15 mouse cellular contexts compared by ENCODE assay signal in genomic region chr5:36810634-36811033, GRCm38 (mm10). TPM values are rescaled to one million over a fixed set of nuclear protein-coding genes. Genes with fewer than 3 reads are reported as not detected.
DNase-seq lines count a peak whose midpoint lies in the region; ATAC-seq and TF ChIP-seq lines count a peak whose summit lies in the region.
"Had no signal": no experiment of that assay in that cellular context is flagged by ENCODE, and none has a peak within 500 bp of the region (broad histone marks: within the 10 kb centered on the region; RNA-seq: fewer than 3 reads in every experiment).

No protein-coding gene starts in this region.

- peak; percentile 16; the same call in 1 of the 2 replicates for ATAC-seq in hindbrain, embryonic 12.5 days (ENCODE audit: low FRiP score)
- no peak for ATAC-seq in hindbrain, postnatal 0 days
- ATAC-seq in midbrain, embryonic 13.5 days: peak; percentile 24; the same call in 1 of the 2 replicates
- no peak; the same call in 1 of the 2 replicates for ATAC-seq in midbrain, embryonic 11.5 days (ENCODE audit: low FRiP score)
- 0 out of 2 replicates have a peak, but pooled peaks have one; percentile 50 for ATAC-seq in embryonic facial prominence, embryonic 12.5 days (ENCODE audit: insufficient number of reproducible peaks, insufficient read depth, low FRiP score, low TSS enrichment)
- ATAC-seq in megakaryocyte progenitor cell, adult 5-6 weeks (replicated peaks; ENCODE audit: poor library complexity): peak; percentile 56

- no peaks in the 10 kb centered on the region for H3K27me3 ChIP-seq in hindbrain, embryonic 12.5 days
- H3K27me3 ChIP-seq in hindbrain, postnatal 0 days (ENCODE audit: insufficient read depth, low read length): no peaks in the 10 kb centered on the region
- H3K27me3 ChIP-seq in midbrain, embryonic 13.5 days: no peaks in the 10 kb centered on the region
- H3K27me3 ChIP-seq in midbrain, embryonic 11.5 days (ENCODE audit: control insufficient read depth, insufficient read depth, low read length): no peaks in the 10 kb centered on the region
- no peaks in the 10 kb centered on the region for H3K27me3 ChIP-seq in embryonic facial prominence, embryonic 12.5 days
- H3K27me3 ChIP-seq: heart, embryonic 13.5 days; lung, embryonic 15.5 days; stomach, embryonic 15.5 days had no signal

- intact Hi-C loops in left cerebral cortex, postnatal 14 days (cut with DNase I): no loop called here

- H3K9me3 ChIP-seq in hindbrain, embryonic 12.5 days (replicated peaks): no peaks in the 10 kb centered on the region
- no peaks in the 10 kb centered on the region for H3K9me3 ChIP-seq in hindbrain, postnatal 0 days (ENCODE audit: low read length)
- H3K9me3 ChIP-seq in midbrain, embryonic 13.5 days: no peaks in the 10 kb centered on the region
- no peaks in the 10 kb centered on the region for H3K9me3 ChIP-seq in midbrain, embryonic 11.5 days (ENCODE audit: control insufficient read depth, low read length)
- no peaks in the 10 kb centered on the region for H3K9me3 ChIP-seq in embryonic facial prominence, embryonic 12.5 days
- H3K9me3 ChIP-seq: heart, embryonic 13.5 days; lung, embryonic 15.5 days; stomach, embryonic 15.5 days had no signal

- H3K4me3 ChIP-seq in hindbrain, embryonic 12.5 days: no peak overlapping the region
- H3K4me3 ChIP-seq in hindbrain, postnatal 0 days (ENCODE audit: low read length): no peak overlapping the region
- H3K4me3 ChIP-seq in midbrain, embryonic 13.5 days (replicated peaks): no peak overlapping the region
- H3K4me3 ChIP-seq in midbrain, embryonic 11.5 days (ENCODE audit: low read depth, low read length): no peak overlapping the region
- H3K4me3 ChIP-seq in embryonic facial prominence, embryonic 12.5 days: no peak overlapping the region
- H3K4me3 ChIP-seq: heart, embryonic 13.5 days; lung, embryonic 15.5 days; stomach, embryonic 15.5 days had no signal

- H3K36me3 ChIP-seq in hindbrain, embryonic 12.5 days: peaks cover 12% of the 10 kb centered on the region
- no peaks in the 10 kb centered on the region for H3K36me3 ChIP-seq in hindbrain, postnatal 0 days (ENCODE audit: insufficient read depth, low read length)
- peaks cover 10% of the 10 kb centered on the region; the same call in 1 of the 2 replicates for H3K36me3 ChIP-seq in midbrain, embryonic 13.5 days
- H3K36me3 ChIP-seq in midbrain, embryonic 11.5 days (ENCODE audit: control insufficient read depth, insufficient read depth, low read length): no peaks in the 10 kb centered on the region
- no peaks in the 10 kb centered on the region for H3K36me3 ChIP-seq in embryonic facial prominence, embryonic 12.5 days
- H3K36me3 ChIP-seq: lung, embryonic 15.5 days; stomach, embryonic 15.5 days had no signal

- H3K4me1 ChIP-seq in hindbrain, embryonic 12.5 days: no peaks in the 10 kb centered on the region
- no peaks in the 10 kb centered on the region for H3K4me1 ChIP-seq in hindbrain, postnatal 0 days (ENCODE audit: insufficient read depth, low read length)
- no peaks in the 10 kb centered on the region for H3K4me1 ChIP-seq in midbrain, embryonic 13.5 days (replicated peaks)
- H3K4me1 ChIP-seq in midbrain, embryonic 11.5 days (ENCODE audit: control insufficient read depth, insufficient read depth, low read length): no peaks in the 10 kb centered on the region
- no peaks in the 10 kb centered on the region for H3K4me1 ChIP-seq in embryonic facial prominence, embryonic 12.5 days
- H3K4me1 ChIP-seq: lung, embryonic 15.5 days; stomach, embryonic 15.5 days had no signal

- H3K9ac ChIP-seq in hindbrain, embryonic 12.5 days: no peak overlapping the region
- no peak overlapping the region for H3K9ac ChIP-seq in hindbrain, postnatal 0 days (replicated peaks; ENCODE audit: low read length)
- H3K9ac ChIP-seq in midbrain, embryonic 13.5 days (replicated peaks): no peak overlapping the region
- no peak overlapping the region for H3K9ac ChIP-seq in midbrain, embryonic 11.5 days (ENCODE audit: low read length)
- no peak overlapping the region for H3K9ac ChIP-seq in embryonic facial prominence, embryonic 12.5 days
- H3K9ac ChIP-seq: heart, embryonic 13.5 days; lung, embryonic 15.5 days; stomach, embryonic 15.5 days had no signal

- no peak for DNase-seq in hindbrain, postnatal 0 days (ENCODE audit: low spot score)
- no peak for DNase-seq in midbrain, embryonic 11.5 days (ENCODE audit: low spot score, missing footprints)
- DNase-seq in cerebellum, adult 8-10 months: no peak
- no peak for DNase-seq in left cerebral cortex, postnatal 14 days (ENCODE audit: low spot score in 2 of 2)
- DNase-seq: heart, adult 11 months; layer of hippocampus, postnatal 36 days had no signal

- TF ChIP-seq CTCF in hindbrain, postnatal 0 days (IDR thresholded peaks at IDR 0.05; ENCODE audit: low read depth): no peak

- no peak overlapping the region for H3K27ac ChIP-seq in hindbrain, embryonic 12.5 days
- no peak overlapping the region for H3K27ac ChIP-seq in hindbrain, postnatal 0 days
- H3K27ac ChIP-seq in midbrain, embryonic 13.5 days: no peak overlapping the region
- no peak overlapping the region for H3K27ac ChIP-seq in midbrain, embryonic 11.5 days (ENCODE audit: low read depth, low read length)
- no peak overlapping the region for H3K27ac ChIP-seq in embryonic facial prominence, embryonic 12.5 days
- H3K27ac ChIP-seq: heart, embryonic 13.5 days; lung, embryonic 15.5 days; stomach, embryonic 15.5 days had no signal

- H3K4me2 ChIP-seq in hindbrain, embryonic 12.5 days (replicated peaks): no peak overlapping the region
- H3K4me2 ChIP-seq in hindbrain, postnatal 0 days (ENCODE audit: low read depth, low read length): no peak overlapping the region
- no peak overlapping the region for H3K4me2 ChIP-seq in midbrain, embryonic 13.5 days (replicated peaks)
- no peak overlapping the region for H3K4me2 ChIP-seq in midbrain, embryonic 11.5 days
- no peak overlapping the region for H3K4me2 ChIP-seq in embryonic facial prominence, embryonic 12.5 days (replicated peaks)
- H3K4me2 ChIP-seq: heart, embryonic 13.5 days; lung, embryonic 15.5 days; stomach, embryonic 15.5 days had no signal

- 81% methylated on average over 3 of the region's 3 CpGs for WGBS in hindbrain, embryonic 12.5 days
- WGBS in hindbrain, postnatal 0 days: 84% methylated on average over 3 of the region's 3 CpGs
- WGBS in midbrain, embryonic 13.5 days: 78% methylated on average over 3 of the region's 3 CpGs
- 87% methylated on average over 3 of the region's 3 CpGs for WGBS in midbrain, embryonic 11.5 days
- WGBS in embryonic facial prominence, embryonic 12.5 days: 77% methylated on average over 3 of the region's 3 CpGs

RNA-seq across cellular contexts. Expression of gene Mrfap1, which starts 14.1 kb away (rescaled TPM):
- 495 and 532 TPM in 2 replicates for polyA plus RNA-seq in hindbrain, embryonic 12.5 days (2016; fragmentation: Nextera tagmentation; extraction: Ambion mirVana)
- 278 and 298 TPM in 2 replicates for total RNA-seq in hindbrain, postnatal 0 days (2014; rRNA removed)
- polyA plus RNA-seq in hindbrain, postnatal 0 days (2015; fragmentation: Nextera tagmentation; extraction: Ambion mirVana): 443 and 477 TPM in 2 replicates
- polyA plus RNA-seq in midbrain, embryonic 13.5 days (2015; fragmentation: Nextera tagmentation; extraction: Ambion mirVana): 296 and 302 TPM in 2 replicates
- 615 and 623 TPM in 2 replicates for polyA plus RNA-seq in midbrain, embryonic 11.5 days (2014; fragmentation: Nextera tagmentation; extraction: Ambion mirVana)
- 673 and 717 TPM in 2 replicates for polyA plus RNA-seq in embryonic facial prominence, embryonic 12.5 days (2016; fragmentation: Nextera tagmentation; extraction: Ambion mirVana)
- total RNA-seq in megakaryocyte progenitor cell, adult 5-6 weeks (2015): 230 and 234 TPM in 2 replicates
- 325 and 344 TPM in 2 replicates for total RNA-seq in megakaryocyte progenitor cell, adult 5-6 weeks (2017)
- total RNA-seq in left cerebral cortex, postnatal 14 days (2021): 100 to 1,000 TPM; 440 to 455 TPM

RNA-seq across cellular contexts. Expression of gene Man2b2, which starts 19.8 kb away (rescaled TPM):
- polyA plus RNA-seq in hindbrain, embryonic 12.5 days (2016; fragmentation: Nextera tagmentation; extraction: Ambion mirVana): 16.1 and 16.7 TPM in 2 replicates
- 30.0 and 30.2 TPM in 2 replicates for total RNA-seq in hindbrain, postnatal 0 days (2014; rRNA removed)
- polyA plus RNA-seq in hindbrain, postnatal 0 days (2015; fragmentation: Nextera tagmentation; extraction: Ambion mirVana): 16.0 and 17.9 TPM in 2 replicates
- polyA plus RNA-seq in midbrain, embryonic 13.5 days (2015; fragmentation: Nextera tagmentation; extraction: Ambion mirVana): 8.2 and 10.2 TPM in 2 replicates
- polyA plus RNA-seq in midbrain, embryonic 11.5 days (2014; fragmentation: Nextera tagmentation; extraction: Ambion mirVana): 11.9 and 12.4 TPM in 2 replicates
- polyA plus RNA-seq in embryonic facial prominence, embryonic 12.5 days (2016; fragmentation: Nextera tagmentation; extraction: Ambion mirVana): 10.3 and 11.7 TPM in 2 replicates
- 35.2 and 37.6 TPM in 2 replicates for total RNA-seq in megakaryocyte progenitor cell, adult 5-6 weeks (2015)
- 17.9 and 19.4 TPM in 2 replicates for total RNA-seq in megakaryocyte progenitor cell, adult 5-6 weeks (2017)
- 10 to 100 TPM; 22.7 to 22.8 TPM for total RNA-seq in left cerebral cortex, postnatal 14 days (2021)

RNA-seq across cellular contexts. Expression of gene Ppp2r2c, which starts 57.7 kb away (rescaled TPM):
- 7.6 and 8.0 TPM in 2 replicates for polyA plus RNA-seq in hindbrain, embryonic 12.5 days (2016; fragmentation: Nextera tagmentation; extraction: Ambion mirVana)
- total RNA-seq in hindbrain, postnatal 0 days (2014; rRNA removed): 255 and 263 TPM in 2 replicates
- polyA plus RNA-seq in hindbrain, postnatal 0 days (2015; fragmentation: Nextera tagmentation; extraction: Ambion mirVana): 103 and 105 TPM in 2 replicates
- polyA plus RNA-seq in midbrain, embryonic 13.5 days (2015; fragmentation: Nextera tagmentation; extraction: Ambion mirVana): 11.3 and 12.2 TPM in 2 replicates
- polyA plus RNA-seq in midbrain, embryonic 11.5 days (2014; fragmentation: Nextera tagmentation; extraction: Ambion mirVana): 1.2 TPM in 2 replicates
- polyA plus RNA-seq in embryonic facial prominence, embryonic 12.5 days (2016; fragmentation: Nextera tagmentation; extraction: Ambion mirVana): 1.1 and 1.8 TPM in 2 replicates
- total RNA-seq in megakaryocyte progenitor cell, adult 5-6 weeks (2015): not detected in 2 replicates
- total RNA-seq in megakaryocyte progenitor cell, adult 5-6 weeks (2017): not detected in 2 replicates
- total RNA-seq in left cerebral cortex, postnatal 14 days (2021): 100 to 1,000 TPM; 455 to 479 TPM
- polyA plus RNA-seq: kidney, embryonic 14.5 days; thymus, postnatal 0 days had no signal

Comparison
In these comparisons a context has a peak if more than half of its experiments do, and no peak if none do; other contexts are left out.
1. ATAC-seq: peak in hindbrain, embryonic 12.5 days (single experiment), midbrain, embryonic 13.5 days (single experiment), embryonic facial prominence, embryonic 12.5 days (single experiment) and megakaryocyte progenitor cell, adult 5-6 weeks (single experiment); none in hindbrain, postnatal 0 days (single experiment) and midbrain, embryonic 11.5 days (single experiment).